Mouse (Mus musculus) kidney, embryonic 15.5 days (tissue): Measurements from ENCODE around the gene Gm20825. TPM values are rescaled to one million over a fixed set of nuclear protein-coding genes. Genes with fewer than 3 reads are reported as not detected.
"Not testable (repeated sequence)": the region's sequence is repeated elsewhere in the genome, so short reads cannot be mapped to it uniquely, and the experiment has no call there.

Source experiments
- ATAC-seq: fragments of 200-750 bp; cut with Nextera tagmentation; replicated peaks from 2 replicates; pipeline ENCODE4 v1.8.0; 2017; ENCODE audit warnings: moderate TSS enrichment; ENCODE audit not compliant: low FRiP score
- H3K27ac ChIP-seq: fragments of 300-500 bp; sonication (generic); 2 replicates; pipeline ENCODE4 v1.5.1; 2015; ENCODE audit warnings: mild to moderate bottlenecking, inconsistent platforms
- H3K27me3 ChIP-seq: fragments of 300-500 bp; sonication (generic); 2 replicates; pipeline ENCODE4 v1.6.1; 2015; ENCODE audit warnings: inconsistent platforms
- H3K36me3 ChIP-seq: fragments of 300-500 bp; sonication (generic); 2 replicates; pipeline ENCODE4 v1.6.1; 2015; ENCODE audit warnings: inconsistent platforms
- H3K4me1 ChIP-seq: fragments of 300-500 bp; sonication (generic); 2 replicates; pipeline ENCODE4 v1.6.1; 2015; ENCODE audit warnings: inconsistent platforms
- H3K4me2 ChIP-seq: fragments of 300-500 bp; sonication (generic); 2 replicates; pipeline ENCODE4 v1.6.1; 2015; ENCODE audit warnings: moderate library complexity, mild to moderate bottlenecking, inconsistent platforms
- H3K4me3 ChIP-seq: fragments of 300-500 bp; sonication (generic); replicated peaks from 2 replicates; pipeline ENCODE4 v1.5.1; 2015; ENCODE audit warnings: mild to moderate bottlenecking, inconsistent platforms
- H3K9ac ChIP-seq: fragments of 300-500 bp; sonication (generic); 2 replicates; pipeline ENCODE4 v1.6.1; 2015; ENCODE audit warnings: mild to moderate bottlenecking, inconsistent platforms
- H3K9me3 ChIP-seq: fragments of 300-500 bp; sonication (generic); replicated peaks from 2 replicates; pipeline ENCODE4 v1.6.1; 2016; ENCODE audit warnings: inconsistent platforms
- WGBS: fragments of 180-500 bp; shearing (Covaris S2); methylation state at CpG from one replicate; pipeline ENCODE4 v1.1.7; 2015; ENCODE audit warnings: mixed read lengths; 5-methylcytosine and 5-hydroxymethylcytosine counted together
- polyA plus RNA-seq: library from polyadenylated mRNA; unstranded; fragments of >200 nt; fragmentation: Nextera tagmentation; extraction: Ambion mirVana; gene quantifications from 2 replicates; pipeline ENCODE4 v1.2.1, GENCODE M21; 2015

The Gm20825 gene
- not detected in 2 replicates for polyA plus RNA-seq

DNA sequence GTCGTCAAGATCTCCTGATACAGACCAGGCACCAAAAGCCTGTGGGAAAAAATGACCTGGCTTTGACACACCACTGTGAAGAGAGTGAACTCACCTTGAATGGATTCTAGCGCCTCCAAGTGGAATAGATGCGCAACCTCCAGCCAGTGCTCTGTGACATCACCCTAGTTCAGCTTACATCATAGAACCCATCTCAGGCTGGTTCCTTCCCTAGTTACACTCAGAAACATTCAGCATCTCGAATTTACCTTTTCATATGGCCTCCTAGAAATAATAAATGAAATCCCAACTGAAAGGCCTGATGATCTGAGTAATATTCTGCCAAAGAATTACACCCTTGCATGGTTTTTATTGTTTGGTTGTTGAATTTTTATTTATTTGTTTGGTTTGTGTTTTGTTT lies at the start of gene Gm20825:
Gene Gm20825, minus strand, starts transcription at position 101 of the 400 bp plus-strand sequence.
- not testable (repeated sequence) for H3K4me2 ChIP-seq, H3K4me3 ChIP-seq, H3K9ac ChIP-seq, H3K9me3 ChIP-seq, ATAC-seq, H3K27ac ChIP-seq, H3K4me1 ChIP-seq, H3K27me3 ChIP-seq, H3K36me3 ChIP-seq
- 56% methylated on average over 3 of the region's 4 CpGs for WGBS

Other genes with a start within 250 kb of the Gm20825 start
- gene Gm29049, start 74.3 kb downstream of the Gm20825 start, polyA plus RNA-seq, result not detected in 2 replicates
- not detected in 2 replicates for gene Gm20824, start 186.4 kb upstream of the Gm20825 start, polyA plus RNA-seq